Mouse (Mus musculus): Measurements from ENCODE around the gene Gprc5c. TPM values are rescaled to one million over a fixed set of nuclear protein-coding genes. Genes with fewer than 3 reads are reported as not detected.

The Gprc5c gene
- polyA plus RNA-seq, 1 experiment from 2014 or later: 4.4 TPM

DNA sequence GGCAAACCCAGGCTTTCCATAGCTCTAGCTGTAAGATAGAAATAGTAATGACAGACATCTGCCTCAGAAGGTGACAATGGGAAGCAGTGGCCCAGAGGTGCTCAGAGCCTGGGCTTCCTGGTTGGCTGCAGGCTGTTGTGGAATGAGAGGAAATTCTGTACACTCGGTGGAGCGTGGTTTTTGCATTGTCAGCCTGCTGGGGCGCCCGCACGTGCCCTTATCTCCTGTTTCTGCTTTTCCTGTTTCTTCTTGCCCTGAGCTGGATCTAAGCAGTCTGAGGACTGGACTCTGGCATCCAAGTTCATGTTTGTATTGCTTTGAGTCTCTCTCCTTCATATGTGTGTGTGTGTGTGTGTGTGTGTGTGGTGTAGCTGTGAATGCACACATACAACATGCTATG is 24.3 kb upstream of the Gprc5c start:
- no peaks in the 10 kb centered on the region for H3K9me3 ChIP-seq (replicated peaks; ENCODE audit: control insufficient read depth, low read length)
- H3K9ac ChIP-seq (ENCODE audit: low read length): no peak overlapping the region
- H3K27me3 ChIP-seq (replicated peaks; ENCODE audit: control insufficient read depth, insufficient read depth, low read length): no peaks in the 10 kb centered on the region
- no peak for ATAC-seq
- H3K27ac ChIP-seq (ENCODE audit: low read depth, low read length): no peak overlapping the region
- H3K4me2 ChIP-seq (ENCODE audit: low read length): no peak overlapping the region
- H3K4me3 ChIP-seq (ENCODE audit: low read depth, low read length): no peak overlapping the region
- 83% methylated on average over 5 of the region's 5 CpGs for WGBS
- no peaks in the 10 kb centered on the region for H3K36me3 ChIP-seq (ENCODE audit: control insufficient read depth, insufficient read depth, low read length)
- no peak for DNase-seq (ENCODE audit: low spot score)
- H3K4me1 ChIP-seq (ENCODE audit: control insufficient read depth, insufficient read depth, low read length): peaks cover 30% of the 10 kb centered on the region

DNA sequence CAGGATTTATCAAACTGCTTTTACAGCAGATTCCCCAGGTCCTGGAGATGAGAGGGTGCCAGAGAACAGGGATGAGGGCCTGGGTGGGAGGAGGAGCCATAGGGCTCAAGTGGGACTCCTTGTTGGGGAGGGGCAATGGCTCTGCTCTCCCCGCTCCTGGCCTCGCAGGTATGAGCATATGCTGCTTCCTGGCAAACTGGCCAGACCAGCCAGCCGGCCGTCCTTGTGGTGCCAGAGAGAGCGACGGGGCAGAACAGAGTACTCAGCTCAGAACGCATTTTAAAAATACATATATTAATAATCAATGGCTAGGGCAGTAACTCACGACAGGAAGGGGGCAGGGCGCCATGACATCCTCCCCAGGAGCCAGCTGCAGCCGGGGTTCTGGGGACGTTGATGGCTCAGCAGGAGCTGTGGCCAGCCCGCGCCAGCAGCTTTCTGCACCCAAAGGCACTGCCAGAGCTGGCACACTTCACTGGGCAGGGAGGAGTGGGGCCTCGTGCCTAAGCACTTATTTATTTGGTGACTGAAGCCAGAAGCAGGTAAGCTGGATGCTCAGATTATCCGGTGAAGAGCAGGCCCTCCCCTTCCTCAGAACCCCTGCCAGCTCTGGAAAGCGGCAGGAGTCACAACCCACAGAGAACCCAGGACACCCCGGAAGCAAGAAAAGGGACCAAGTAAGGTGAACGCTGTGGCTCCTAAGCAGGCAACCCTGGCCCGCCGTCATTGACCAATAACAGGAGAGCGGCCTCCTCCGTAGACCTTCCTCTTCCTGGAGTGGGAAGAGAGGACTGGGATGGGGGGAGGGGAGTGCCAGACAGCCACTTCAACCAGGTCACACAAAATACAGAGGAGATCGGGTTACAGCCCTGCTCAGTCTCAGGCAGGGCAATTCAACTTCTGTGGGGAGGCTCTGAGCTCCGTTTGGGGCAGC is 21.2 kb upstream of the Gprc5c start:
- peaks cover 12% of the 10 kb centered on the region for H3K4me1 ChIP-seq (ENCODE audit: control insufficient read depth, insufficient read depth, low read length)
- ATAC-seq (peak; percentile 54; the same call in 1 of the 2 replicates), DNase-seq (ENCODE audit: low spot score) (peak; percentile 44)
- H3K4me2 ChIP-seq (ENCODE audit: low read length): peak overlapping the region; percentile 43
- H3K9me3 ChIP-seq (replicated peaks; ENCODE audit: control insufficient read depth, low read length): no peaks in the 10 kb centered on the region
- WGBS: 8% methylated on average over 24 of the region's 24 CpGs
- H3K9ac ChIP-seq (ENCODE audit: low read length): peak overlapping the region; percentile 53
- H3K27ac ChIP-seq (ENCODE audit: low read depth, low read length): peak overlapping the region; percentile 21; the same call in 1 of the 2 replicates
- no peak overlapping the region; the same call in 1 of the 2 replicates for H3K4me3 ChIP-seq (ENCODE audit: low read depth, low read length)
- no peaks in the 10 kb centered on the region for H3K36me3 ChIP-seq (ENCODE audit: control insufficient read depth, insufficient read depth, low read length)
- no peaks in the 10 kb centered on the region for H3K27me3 ChIP-seq (replicated peaks; ENCODE audit: control insufficient read depth, insufficient read depth, low read length)

DNA sequence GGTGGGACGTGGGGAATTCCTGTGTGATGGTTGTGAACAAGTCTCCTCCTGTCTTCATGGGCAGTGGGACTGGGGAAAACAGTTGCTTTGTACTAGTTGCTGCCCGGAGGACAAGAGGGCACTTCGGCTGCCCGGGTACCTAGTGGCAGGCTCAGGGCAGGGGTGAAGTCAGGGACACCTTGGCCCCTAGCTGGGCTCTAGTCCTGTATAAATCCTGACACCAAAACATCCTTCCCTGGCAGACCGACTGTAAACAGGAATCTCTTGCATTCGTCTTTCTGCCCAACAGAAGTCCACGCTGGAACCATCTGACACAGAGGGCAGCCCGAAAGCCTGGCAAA is 20.5 kb upstream of the Gprc5c start:
- no peak overlapping the region for H3K9ac ChIP-seq (ENCODE audit: low read length)
- no peak overlapping the region for H3K27ac ChIP-seq (ENCODE audit: low read depth, low read length)
- H3K4me1 ChIP-seq (ENCODE audit: control insufficient read depth, insufficient read depth, low read length): peaks cover 12% of the 10 kb centered on the region
- H3K27me3 ChIP-seq (replicated peaks; ENCODE audit: control insufficient read depth, insufficient read depth, low read length): no peaks in the 10 kb centered on the region
- 23% methylated on average over 8 of the region's 8 CpGs for WGBS
- DNase-seq (ENCODE audit: low spot score) (no peak), ATAC-seq (peak; percentile 10; the same call in 1 of the 2 replicates)
- H3K4me3 ChIP-seq (ENCODE audit: low read depth, low read length): no peak overlapping the region
- H3K36me3 ChIP-seq (ENCODE audit: control insufficient read depth, insufficient read depth, low read length): no peaks in the 10 kb centered on the region
- no peaks in the 10 kb centered on the region for H3K9me3 ChIP-seq (replicated peaks; ENCODE audit: control insufficient read depth, low read length)
- H3K4me2 ChIP-seq (ENCODE audit: low read length): peak overlapping the region; percentile 43; the same call in 1 of the 2 replicates

DNA sequence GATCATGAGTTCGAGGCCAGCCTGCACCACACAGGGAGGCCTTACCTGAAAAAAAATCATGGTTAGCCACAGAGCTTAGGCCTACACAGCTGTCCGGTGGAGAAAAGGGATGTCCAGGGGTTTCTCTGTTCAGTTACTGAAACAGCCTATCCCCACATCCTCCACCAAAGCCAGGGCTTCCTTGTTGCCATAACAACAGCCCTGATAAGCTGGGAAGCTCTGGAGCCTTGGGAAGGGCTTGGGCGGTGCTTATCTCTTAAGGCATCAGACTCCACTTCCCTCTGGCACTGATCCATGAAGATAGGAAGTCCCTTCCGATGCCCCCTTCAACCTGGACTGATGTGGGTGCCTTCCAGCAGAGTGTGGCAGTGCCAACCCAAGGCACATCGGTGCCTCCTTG is 17.8 kb upstream of the Gprc5c start:
- WGBS: 60% methylated on average over 5 of the region's 5 CpGs
- Histone ChIP-seq H3K9me3 (replicated peaks; ENCODE audit: control insufficient read depth, low read length) (no peaks in the 10 kb centered on the region), H3K4me2 (ENCODE audit: low read length) (no peak overlapping the region), H3K4me1 (ENCODE audit: control insufficient read depth, insufficient read depth, low read length) (peaks cover 12% of the 10 kb centered on the region), H3K36me3 (ENCODE audit: control insufficient read depth, insufficient read depth, low read length) (no peaks in the 10 kb centered on the region), H3K9ac (ENCODE audit: low read length) (no peak overlapping the region), H3K27me3 (replicated peaks; ENCODE audit: control insufficient read depth, insufficient read depth, low read length) (no peaks in the 10 kb centered on the region), H3K4me3 (ENCODE audit: low read depth, low read length) (no peak overlapping the region), H3K27ac (ENCODE audit: low read depth, low read length) (no peak overlapping the region)
- DNase-seq (ENCODE audit: low spot score): peak; percentile 33
- ATAC-seq: no peak

DNA sequence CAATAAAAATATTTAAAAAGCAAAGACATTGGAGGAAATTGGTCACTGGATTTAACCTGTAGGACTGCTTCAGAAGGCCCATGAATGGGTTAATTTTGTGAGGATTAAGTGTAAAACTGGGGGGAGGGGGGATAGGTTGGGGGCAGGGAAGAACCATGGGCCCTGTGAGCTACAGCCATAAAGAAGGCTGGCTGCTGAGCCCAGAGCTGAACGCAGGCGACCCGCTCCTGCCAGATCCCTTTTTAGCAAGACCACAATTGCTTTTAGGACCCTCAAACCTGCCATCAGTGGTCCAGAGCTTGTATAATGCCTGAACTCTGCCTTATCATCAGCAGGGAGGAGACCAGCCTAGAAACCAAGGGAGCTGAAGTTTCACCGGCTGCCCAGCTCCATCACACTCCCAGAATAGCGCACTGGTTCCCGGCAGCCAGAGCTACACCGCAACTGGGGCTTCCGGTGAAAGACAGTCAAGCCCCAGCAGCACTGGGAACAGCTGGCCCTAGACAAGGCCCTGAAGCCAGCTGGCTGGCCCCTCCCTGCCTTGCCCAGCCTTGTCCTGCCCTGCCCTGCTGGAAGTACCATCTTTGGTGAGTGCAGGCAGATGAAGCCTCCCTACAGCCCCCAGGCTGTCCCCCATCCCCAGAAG is 7.0 kb upstream of the Gprc5c start:
- H3K9ac ChIP-seq (ENCODE audit: low read length): no peak overlapping the region
- peaks cover 1% of the 10 kb centered on the region for H3K27me3 ChIP-seq (replicated peaks; ENCODE audit: control insufficient read depth, insufficient read depth, low read length)
- no peaks in the 10 kb centered on the region for H3K4me1 ChIP-seq (ENCODE audit: control insufficient read depth, insufficient read depth, low read length)
- no peaks in the 10 kb centered on the region for H3K36me3 ChIP-seq (ENCODE audit: control insufficient read depth, insufficient read depth, low read length)
- DNase-seq (ENCODE audit: low spot score) (no peak), ATAC-seq (no peak)
- no peak overlapping the region for H3K4me2 ChIP-seq (ENCODE audit: low read length)
- H3K4me3 ChIP-seq (ENCODE audit: low read depth, low read length): no peak overlapping the region
- H3K27ac ChIP-seq (ENCODE audit: low read depth, low read length): no peak overlapping the region
- no peaks in the 10 kb centered on the region for H3K9me3 ChIP-seq (replicated peaks; ENCODE audit: control insufficient read depth, low read length)
- WGBS: 5% methylated on average over 8 of the region's 8 CpGs

DNA sequence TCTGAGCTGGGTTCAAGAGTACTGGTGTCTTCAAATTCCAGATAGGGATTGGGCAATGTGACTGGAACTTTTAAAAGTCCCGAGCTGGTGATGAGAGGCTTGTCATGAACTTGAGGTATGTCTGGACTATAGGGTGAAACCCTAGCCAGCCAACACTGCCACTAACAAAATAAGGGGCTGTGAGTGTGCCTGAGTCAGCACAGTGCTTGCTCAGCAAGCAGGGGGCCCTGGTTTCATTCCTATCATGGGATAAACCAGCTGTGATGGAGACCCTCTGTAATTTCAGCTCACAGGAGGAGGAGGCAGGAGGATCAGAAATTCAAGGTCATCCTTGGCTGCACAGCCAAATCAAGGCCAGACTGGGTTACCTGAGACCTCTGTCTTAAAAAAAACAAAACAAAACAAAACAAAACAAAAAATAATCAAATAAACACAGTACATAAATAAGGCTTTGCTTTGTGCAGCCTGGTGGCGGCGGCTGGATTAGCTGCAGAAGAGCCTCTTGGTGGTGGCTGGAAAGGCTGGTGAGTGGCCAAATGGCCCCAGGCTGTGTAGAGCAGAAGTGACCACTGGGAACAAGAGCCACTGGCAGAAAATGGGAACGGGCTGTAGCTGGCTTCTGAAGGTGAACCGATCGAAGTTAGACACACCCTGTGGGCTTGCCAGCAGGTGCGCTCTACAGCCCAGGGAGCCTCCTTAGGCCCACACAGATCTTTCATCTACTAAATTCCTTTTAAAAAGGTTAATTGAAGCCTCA is 6.3 kb upstream of the Gprc5c start:
- Histone ChIP-seq H3K9ac (ENCODE audit: low read length) (no peak overlapping the region), H3K4me1 (ENCODE audit: control insufficient read depth, insufficient read depth, low read length) (no peaks in the 10 kb centered on the region), H3K36me3 (ENCODE audit: control insufficient read depth, insufficient read depth, low read length) (no peaks in the 10 kb centered on the region), H3K4me3 (ENCODE audit: low read depth, low read length) (no peak overlapping the region), H3K27me3 (replicated peaks; ENCODE audit: control insufficient read depth, insufficient read depth, low read length) (peaks cover 7% of the 10 kb centered on the region), H3K9me3 (replicated peaks; ENCODE audit: control insufficient read depth, low read length) (no peaks in the 10 kb centered on the region), H3K4me2 (ENCODE audit: low read length) (no peak overlapping the region), H3K27ac (ENCODE audit: low read depth, low read length) (no peak overlapping the region)
- WGBS: 66% methylated on average over 7 of the region's 7 CpGs
- DNase-seq (ENCODE audit: low spot score) (no peak), ATAC-seq (no peak)

DNA sequence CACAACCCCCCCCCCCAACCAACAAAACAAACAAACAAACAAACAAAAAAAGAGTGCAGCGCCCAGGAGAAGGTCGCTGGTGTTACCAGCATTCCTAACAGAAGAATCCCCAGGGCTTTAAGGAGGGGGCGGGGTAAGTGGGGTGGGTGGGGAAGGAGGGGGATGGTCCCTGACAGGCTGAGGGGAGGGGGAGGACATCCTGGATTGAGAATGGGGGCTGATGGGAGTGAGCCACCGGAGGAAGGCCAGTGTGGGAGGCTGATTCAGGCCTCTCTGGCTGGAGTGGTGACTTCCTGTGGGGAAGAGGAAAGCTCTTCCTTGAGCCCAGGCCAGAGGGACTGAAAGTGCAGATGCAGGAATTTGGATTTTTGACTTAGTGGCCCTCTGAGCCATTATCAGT is 4.6 kb upstream of the Gprc5c start:
- H3K4me2 ChIP-seq (ENCODE audit: low read length): no peak overlapping the region
- H3K36me3 ChIP-seq (ENCODE audit: control insufficient read depth, insufficient read depth, low read length): no peaks in the 10 kb centered on the region
- H3K9ac ChIP-seq (ENCODE audit: low read length): no peak overlapping the region
- no peak overlapping the region for H3K27ac ChIP-seq (ENCODE audit: low read depth, low read length)
- WGBS: 84% methylated on average over 4 of the region's 4 CpGs
- peaks cover 24% of the 10 kb centered on the region for H3K27me3 ChIP-seq (replicated peaks; ENCODE audit: control insufficient read depth, insufficient read depth, low read length)
- no peaks in the 10 kb centered on the region for H3K9me3 ChIP-seq (replicated peaks; ENCODE audit: control insufficient read depth, low read length)
- H3K4me3 ChIP-seq (ENCODE audit: low read depth, low read length): no peak overlapping the region
- ATAC-seq (no peak), DNase-seq (ENCODE audit: low spot score) (no peak)
- peaks cover 8% of the 10 kb centered on the region for H3K4me1 ChIP-seq (ENCODE audit: control insufficient read depth, insufficient read depth, low read length)

DNA sequence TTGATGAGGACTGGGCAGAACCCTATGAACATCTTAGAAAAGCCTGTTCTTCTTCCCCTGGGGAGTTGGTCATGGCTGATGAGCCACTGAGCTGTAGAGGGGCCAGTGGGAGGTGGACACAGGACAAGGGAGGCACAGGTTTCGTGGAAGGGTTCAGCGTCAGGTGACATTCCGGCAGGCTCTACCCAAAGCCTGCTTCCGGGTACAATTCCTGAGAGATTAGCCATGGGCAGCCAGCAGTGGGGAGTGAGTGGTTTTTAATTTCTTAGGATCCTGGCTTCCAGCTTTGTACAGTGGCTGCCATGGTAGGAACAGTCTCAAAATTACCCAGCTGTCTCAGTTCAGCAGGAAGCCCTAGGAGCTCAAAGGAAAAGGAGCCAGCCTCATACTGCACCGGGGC is 3.9 kb upstream of the Gprc5c start:
- no peak for ATAC-seq
- no peak overlapping the region for H3K4me2 ChIP-seq (ENCODE audit: low read length)

More for the DNA sequence above, 3.9 kb upstream of the Gprc5c start:
- 92% methylated on average over 5 of the region's 5 CpGs for WGBS
- Histone ChIP-seq H3K9me3 (replicated peaks; ENCODE audit: control insufficient read depth, low read length) (no peaks in the 10 kb centered on the region), H3K4me3 (ENCODE audit: low read depth, low read length) (no peak overlapping the region), H3K9ac (ENCODE audit: low read length) (no peak overlapping the region), H3K36me3 (ENCODE audit: control insufficient read depth, insufficient read depth, low read length) (no peaks in the 10 kb centered on the region), H3K27me3 (replicated peaks; ENCODE audit: control insufficient read depth, insufficient read depth, low read length) (peaks cover 31% of the 10 kb centered on the region), H3K4me1 (ENCODE audit: control insufficient read depth, insufficient read depth, low read length) (peaks cover 8% of the 10 kb centered on the region), H3K27ac (ENCODE audit: low read depth, low read length) (no peak overlapping the region)
- no peak for DNase-seq (ENCODE audit: low spot score)
